Mouse (Mus musculus): ENCODE results near the gene Wee1. TPM values are rescaled to one million over a fixed set of nuclear protein-coding genes. Genes with fewer than 3 reads are reported as not detected.

Gene Wee1
- total RNA-seq, 2 experiments from 2014 or later = 15.5 to 17.9 TPM

DNA sequence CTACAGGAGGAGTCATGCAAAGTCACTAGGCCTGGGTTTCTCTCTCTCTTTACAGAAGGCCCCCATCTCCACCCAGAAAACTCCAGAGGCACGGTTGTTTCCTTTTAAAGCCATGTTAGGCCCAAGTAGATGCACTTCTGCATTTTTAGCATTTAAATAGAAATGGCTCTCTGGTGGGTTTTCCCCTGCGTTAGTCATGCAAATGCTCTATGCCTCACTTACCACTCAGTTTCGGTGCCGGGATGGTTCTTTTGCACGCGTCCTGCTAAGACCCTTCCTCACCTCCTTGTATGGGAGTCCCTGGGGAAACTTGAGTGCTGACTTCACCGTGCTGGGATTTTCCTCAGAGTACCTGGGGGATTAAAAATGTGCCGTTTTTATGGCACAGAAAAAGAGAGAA, 44.4 kb downstream of the Wee1 start:
- intact Hi-C loops (cut with DNase I) = loop anchor here (5.0 kb wide), 1 partner anchor 466 kb away; no protein-coding TSS in a partner anchor
- no peak for DNase-seq

- no peak for DNase-seq
- intact Hi-C loops (cut with DNase I) = no loop called here
Measured at GRCm38 (mm10) chr7:110179208-110179607, 57.4 kb downstream of the Wee1 start.

GRCm38 (mm10) chr7:110180613-110181012, 58.8 kb downstream of the Wee1 start:
- intact Hi-C loops (cut with DNase I) = loop anchor here (5.0 kb wide), 1 partner anchor 37 kb away; no protein-coding TSS in a partner anchor
- no peak for DNase-seq

GRCm38 (mm10) chr7:110181446-110181845, 59.6 kb downstream of the Wee1 start:
- no peak for DNase-seq
- intact Hi-C loops (cut with DNase I) = loop anchor here (5.0 kb wide), 1 partner anchor 36 kb away; no protein-coding TSS in a partner anchor

DNA sequence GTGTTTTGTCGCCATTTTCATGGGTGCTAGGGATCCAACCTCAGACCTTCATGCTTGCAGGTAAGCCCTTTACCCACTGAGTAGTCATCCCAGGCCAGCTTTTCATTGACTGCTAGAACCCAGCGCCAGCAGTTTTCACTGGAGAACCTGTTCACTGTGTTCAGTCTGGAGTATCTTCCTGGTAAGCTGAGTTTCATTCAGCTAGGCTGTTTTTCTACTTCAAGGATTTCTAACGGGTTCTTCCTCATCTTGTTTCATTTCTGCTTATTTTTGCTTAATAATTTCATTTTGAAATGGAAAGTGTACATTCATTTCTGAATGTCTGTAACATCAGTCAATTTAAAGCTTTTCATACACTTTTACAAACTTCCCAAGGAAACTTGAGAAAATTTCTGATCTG, 62.8 kb downstream of the Wee1 start:
- no peak for DNase-seq
- intact Hi-C loops (cut with DNase I) = loop anchor here (5.0 kb wide), 1 partner anchor 33 kb away; no protein-coding TSS in a partner anchor

DNA sequence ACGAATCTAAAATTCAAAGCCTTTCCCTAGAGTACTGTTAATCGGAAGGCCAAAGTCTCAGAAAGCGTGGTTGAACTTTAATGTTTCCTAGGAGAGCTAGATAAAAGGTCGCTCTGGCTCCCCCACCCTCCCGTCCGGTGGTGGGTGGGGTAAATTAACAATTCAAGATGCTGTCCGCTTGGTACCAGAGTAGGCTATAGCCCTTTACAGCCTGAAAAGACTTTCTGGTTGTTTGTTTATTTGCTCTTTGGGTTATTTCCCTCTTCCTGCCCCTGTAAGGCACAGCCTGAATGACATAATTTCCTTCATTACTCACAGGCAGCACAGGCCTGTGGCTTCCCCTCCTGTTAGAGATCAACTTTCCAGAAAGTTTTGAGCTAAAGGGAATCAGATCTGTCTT, 68.1 kb downstream of the Wee1 start:
- peak; percentile 5 to 7 for DNase-seq
- intact Hi-C loops (cut with DNase I) = no loop called here

Other genes with a start within 250 kb of the Wee1 start
- gene Dennd5a, start 161.6 kb upstream of the Wee1 start, total RNA-seq (2021) = 100 to 1,000 TPM; 151 to 158 TPM
- gene Tmem41b, start 135.1 kb upstream of the Wee1 start, total RNA-seq (2021) = 10 to 100 TPM; 46.6 to 47.7 TPM
- 10 to 100 TPM; 85.3 to 98.7 TPM for gene Ipo7, start 103.8 kb upstream of the Wee1 start, total RNA-seq (2021)
- gene Zfp143, start 60.8 kb upstream of the Wee1 start, total RNA-seq (2021) = 10 to 100 TPM in 1 of 2 experiments, 1 to 10 TPM in 1; 9.7 to 10.9 TPM
- 10 to 100 TPM; 16.0 to 17.3 TPM for gene Swap70, start 99.7 kb downstream of the Wee1 start, total RNA-seq (2021)

All from heart, postnatal 14 days (tissue).